In the genomic region with DNA sequence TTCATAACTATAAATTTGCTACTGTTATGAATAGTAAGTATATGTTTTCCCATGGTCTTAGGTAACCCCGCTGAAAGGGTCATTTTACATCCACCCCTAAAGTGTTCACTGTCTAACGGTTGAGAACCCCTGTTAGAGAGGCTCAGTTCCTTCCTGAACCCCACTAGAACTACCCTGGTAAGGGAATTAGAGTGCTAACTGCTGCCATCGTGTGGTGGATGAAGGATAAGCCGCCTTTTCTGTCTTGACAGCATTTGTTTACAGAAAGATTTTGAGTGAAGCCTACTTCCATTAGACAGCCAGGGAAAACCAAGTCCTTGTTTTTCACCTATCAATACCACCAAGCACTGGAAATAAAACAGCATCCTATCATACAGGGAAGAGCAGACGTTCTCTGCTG, we compare ENCODE assay signal across 9 mouse cellular contexts.
DNase-seq lines count a peak whose midpoint lies in the region; ATAC-seq and TF ChIP-seq lines count a peak whose summit lies in the region.
"Had no signal": no experiment of that assay in that cellular context is flagged by ENCODE, and none has a peak within 500 bp of the region (broad histone marks: within the 10 kb centered on the region; RNA-seq: fewer than 3 reads in every experiment).

No protein-coding gene starts in this region.

- TF ChIP-seq CTCF in thymus, adult 2 months (IDR thresholded peaks at IDR 0.05; ENCODE audit: borderline replicate concordance, control insufficient read depth, extremely low read depth, insufficient read depth, low read length, poor library complexity), result no peak
- peak; percentile 53 for TF ChIP-seq CTCF in midbrain, postnatal 0 days (IDR thresholded peaks at IDR 0.05)

- DNase-seq in CD4-positive, CD25-positive, alpha-beta regulatory T cell, adult 2 months (ENCODE audit: low read depth, low spot score), result peak; percentile 21
- peak; percentile 18 for DNase-seq in kidney, adult 18-20 months
- DNase-seq in thymus, adult 2 months, result peak; percentile 20
- no peak for DNase-seq in thymus, adult 18-20 months
- peak; percentile 12 for DNase-seq in midbrain, postnatal 0 days (ENCODE audit: low spot score)

- H3K36me3 ChIP-seq in kidney, embryonic 15.5 days, result no peaks in the 10 kb centered on the region
- H3K36me3 ChIP-seq in thymus, adult 2 months (ENCODE audit: control insufficient read depth, insufficient read depth, low read length), result no peaks in the 10 kb centered on the region
- no peaks in the 10 kb centered on the region for H3K36me3 ChIP-seq in midbrain, postnatal 0 days (ENCODE audit: insufficient read depth, low read length)
- H3K36me3 ChIP-seq: embryonic facial prominence, embryonic 13.5 days had no signal

- ATAC-seq in CD4-positive, CD25-positive, alpha-beta regulatory T cell, adult 4 months, result no peak
- no peak for ATAC-seq in kidney, embryonic 15.5 days (replicated peaks; ENCODE audit: low FRiP score)
- no peak for ATAC-seq in midbrain, postnatal 0 days (ENCODE audit: low FRiP score)
- ATAC-seq in inflammation-experienced regulatory T-cells, adult 6 months, result no peak

- no peak overlapping the region for H3K4me2 ChIP-seq in kidney, embryonic 15.5 days
- H3K4me2 ChIP-seq in midbrain, postnatal 0 days (ENCODE audit: low read depth, low read length, poor library complexity, severe bottlenecking), result no peak overlapping the region
- H3K4me2 ChIP-seq: embryonic facial prominence, embryonic 13.5 days had no signal

- H3K27me3 ChIP-seq in kidney, embryonic 15.5 days, result no peaks in the 10 kb centered on the region
- no peaks in the 10 kb centered on the region for H3K27me3 ChIP-seq in thymus, adult 2 months (ENCODE audit: control insufficient read depth, insufficient read depth, low read length)
- H3K27me3 ChIP-seq in midbrain, postnatal 0 days (ENCODE audit: insufficient read depth, low read length), result no peaks in the 10 kb centered on the region
- H3K27me3 ChIP-seq: embryonic facial prominence, embryonic 13.5 days had no signal

- no peak overlapping the region for H3K9ac ChIP-seq in kidney, embryonic 15.5 days
- no peak overlapping the region for H3K9ac ChIP-seq in midbrain, postnatal 0 days (replicated peaks; ENCODE audit: low read length, poor library complexity, severe bottlenecking)
- H3K9ac ChIP-seq: embryonic facial prominence, embryonic 13.5 days had no signal

- TF ChIP-seq POLR2A in thymus, adult 2 months (IDR thresholded peaks at IDR 0.05; ENCODE audit: control insufficient read depth, extremely low read depth, insufficient read depth, low read length, poor library complexity), result no peak

- 15% methylated on average over 5 of the region's 5 CpGs for WGBS in kidney, embryonic 15.5 days
- 18% methylated on average over 5 of the region's 5 CpGs for WGBS in thymus, adult 2 months
- 28% methylated on average over 5 of the region's 5 CpGs for WGBS in midbrain, postnatal 0 days

- H3K4me3 ChIP-seq in kidney, embryonic 15.5 days (replicated peaks), result no peak overlapping the region
- no peak overlapping the region for H3K4me3 ChIP-seq in thymus, adult 2 months (ENCODE audit: control insufficient read depth, insufficient read depth, low read length)
- no peak overlapping the region for H3K4me3 ChIP-seq in midbrain, postnatal 0 days (ENCODE audit: low read depth, low read length)
- H3K4me3 ChIP-seq: embryonic facial prominence, embryonic 13.5 days had no signal

- H3K27ac ChIP-seq in kidney, embryonic 15.5 days, result no peak overlapping the region
- H3K27ac ChIP-seq in thymus, adult 2 months (ENCODE audit: control insufficient read depth, insufficient read depth, low read length), result no peak overlapping the region
- no peak overlapping the region for H3K27ac ChIP-seq in midbrain, postnatal 0 days (ENCODE audit: low read depth, low read length)
- H3K27ac ChIP-seq: embryonic facial prominence, embryonic 13.5 days had no signal

- H3K9me3 ChIP-seq in kidney, embryonic 15.5 days (replicated peaks), result no peaks in the 10 kb centered on the region
- H3K9me3 ChIP-seq in midbrain, postnatal 0 days (ENCODE audit: low read length), result no peaks in the 10 kb centered on the region
- H3K9me3 ChIP-seq: embryonic facial prominence, embryonic 13.5 days had no signal

- H3K4me1 ChIP-seq in kidney, embryonic 15.5 days, result no peaks in the 10 kb centered on the region
- H3K4me1 ChIP-seq in thymus, adult 2 months (replicated peaks; ENCODE audit: control insufficient read depth, insufficient read depth, low read length), result no peaks in the 10 kb centered on the region
- H3K4me1 ChIP-seq in midbrain, postnatal 0 days (ENCODE audit: insufficient read depth, low read length), result no peaks in the 10 kb centered on the region
- H3K4me1 ChIP-seq: embryonic facial prominence, embryonic 13.5 days had no signal

Comparison
In these comparisons a context has a peak if more than half of its experiments do, and no peak if none do; other contexts are left out.
1. DNase-seq: peak in CD4-positive, CD25-positive, alpha-beta regulatory T cell, adult 2 months (single experiment), kidney, adult 18-20 months (single experiment), thymus, adult 2 months (single experiment) and midbrain, postnatal 0 days (single experiment); none in thymus, adult 18-20 months (0 of 2).